Mouse (Mus musculus) bone marrow macrophage, adult 2 months (primary cell): ENCODE measurements around the gene Sult2b1.

Experiments used
- CTCF ChIP-seq: IDR thresholded peaks from 2 replicates; pipeline ENCODE4 v1.5.1; 2012; ENCODE audit warnings: low read depth, mild to moderate bottlenecking, low read length, moderate library complexity
- POLR2A ChIP-seq: IDR thresholded peaks from 2 replicates; pipeline ENCODE4 v1.6.1; 2012; ENCODE audit warnings: mild to moderate bottlenecking, low read depth, low read length, borderline replicate concordance

DNA sequence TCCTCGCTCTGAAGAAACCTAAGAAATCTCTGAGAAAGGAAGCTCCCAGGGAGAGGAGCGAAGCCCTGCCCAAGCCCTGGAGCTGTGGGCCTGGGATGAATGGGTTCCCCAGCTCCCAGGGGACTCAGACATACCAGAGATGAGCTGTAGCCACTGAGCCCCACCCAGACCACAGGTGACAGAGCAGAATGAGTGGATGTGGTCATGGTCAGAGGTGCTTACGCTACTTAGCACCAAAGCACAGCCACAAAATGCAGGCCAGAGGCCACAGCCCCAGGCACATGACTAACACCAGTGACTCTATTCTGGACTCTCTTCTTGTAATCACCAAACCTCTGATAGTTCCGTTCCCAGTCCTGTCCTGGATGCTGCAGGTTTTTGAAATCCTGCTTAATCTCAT, 13.4 kb downstream of the Sult2b1 start:
- no peak for TF ChIP-seq CTCF
- TF ChIP-seq POLR2A = no peak
